Mouse (Mus musculus) 3T3-L1 (cell line): Measurements from ENCODE around the gene Abca6.

ENCODE experiments used
- DNase-seq: peaks from one replicate; pipeline ENCODE4 v3.0.0-alpha.2; 2015; ENCODE audit warnings: low read depth, low spot score

Gene Abca6

DNA sequence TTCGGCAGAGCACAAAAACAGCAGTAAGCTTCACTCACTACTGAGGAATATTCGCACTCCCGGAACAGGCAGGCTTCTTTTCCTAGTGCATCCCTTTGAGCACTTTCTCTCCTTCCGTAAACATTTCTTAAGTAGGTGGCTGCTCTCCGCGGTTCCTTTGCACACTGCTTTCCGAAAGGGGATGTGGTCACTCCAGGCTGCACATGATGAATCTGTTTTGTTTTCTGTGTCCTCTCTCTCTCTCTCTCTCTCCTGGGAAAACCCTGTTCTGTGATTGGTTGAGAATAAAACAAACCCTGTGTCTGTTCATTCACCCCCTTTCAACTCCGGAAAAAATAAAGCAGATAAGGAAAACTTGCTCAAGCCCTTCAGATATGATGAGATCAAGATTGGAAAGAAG, at the start of gene Abca6:
Gene Abca6 (minus strand): TSS at position 243 of the 400 bp plus-strand sequence.
- DNase-seq = no peak

DNA sequence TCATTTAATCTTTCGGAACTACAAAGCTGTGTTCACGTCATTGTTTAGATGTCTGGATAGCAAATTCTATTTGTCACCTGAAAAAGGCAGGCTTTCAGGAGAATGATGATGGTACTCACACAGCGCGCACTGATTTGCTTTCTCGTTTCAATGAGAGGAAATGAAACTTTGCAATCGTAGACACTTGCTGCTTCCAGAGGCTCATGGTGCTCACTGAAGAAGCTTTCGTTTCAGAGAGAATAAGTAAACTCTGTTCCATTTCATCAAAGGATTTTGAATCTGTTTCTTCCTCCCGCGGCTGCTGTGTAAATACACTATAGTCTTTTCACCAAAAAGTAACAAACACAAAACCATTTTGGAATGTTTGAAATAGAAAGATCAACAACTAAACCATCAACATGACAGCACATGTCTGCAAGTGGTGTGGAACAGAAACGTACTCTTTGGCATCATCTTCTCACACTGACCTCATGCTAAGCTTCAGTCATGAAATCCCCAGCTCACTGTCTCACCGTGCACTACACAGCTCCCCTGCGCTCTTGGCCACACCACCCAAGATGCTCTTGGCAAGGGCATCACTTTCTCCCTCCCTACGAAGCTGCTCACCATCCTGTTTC, 46.4 kb upstream of the Abca6 start:
- no peak for DNase-seq

DNA sequence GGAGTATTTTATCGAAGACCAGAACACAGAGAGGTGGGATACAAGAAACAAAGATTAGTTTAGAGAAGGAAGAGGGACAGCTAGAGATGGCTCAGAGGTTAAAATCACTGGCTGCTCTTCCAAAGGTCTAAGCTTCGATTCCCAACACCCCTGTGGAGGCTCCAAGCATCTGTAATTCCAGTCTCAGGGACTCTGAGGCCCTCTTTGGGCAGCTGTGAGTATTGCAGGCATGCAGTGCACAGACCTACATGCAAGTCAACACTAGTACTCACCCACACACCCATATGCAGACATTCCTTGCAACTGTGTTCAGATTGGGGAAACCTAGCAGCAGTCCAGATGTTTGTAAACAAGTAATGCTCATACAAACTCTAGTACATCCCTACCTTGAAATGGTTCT, 39.0 kb upstream of the Abca6 start:
- DNase-seq = peak; percentile 23

DNA sequence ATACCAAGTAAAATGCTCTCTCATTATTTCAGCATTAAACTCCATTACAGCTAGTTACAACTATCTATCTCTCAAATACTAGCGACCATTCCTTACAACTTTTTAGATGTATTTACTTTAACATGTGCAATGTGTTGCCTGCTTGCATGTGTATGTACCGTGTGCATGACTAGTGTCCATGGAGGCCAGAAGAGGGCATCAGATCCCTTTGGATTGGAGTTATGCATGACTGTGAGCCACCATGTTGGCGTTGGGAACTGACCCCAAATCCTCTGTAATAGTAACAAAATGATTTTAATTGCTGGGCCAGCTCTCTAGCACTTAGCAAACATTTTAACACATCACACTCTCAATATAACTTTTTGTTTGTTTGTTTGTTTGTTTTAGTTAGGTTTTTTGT, 36.8 kb upstream of the Abca6 start:
- no peak for DNase-seq

DNA sequence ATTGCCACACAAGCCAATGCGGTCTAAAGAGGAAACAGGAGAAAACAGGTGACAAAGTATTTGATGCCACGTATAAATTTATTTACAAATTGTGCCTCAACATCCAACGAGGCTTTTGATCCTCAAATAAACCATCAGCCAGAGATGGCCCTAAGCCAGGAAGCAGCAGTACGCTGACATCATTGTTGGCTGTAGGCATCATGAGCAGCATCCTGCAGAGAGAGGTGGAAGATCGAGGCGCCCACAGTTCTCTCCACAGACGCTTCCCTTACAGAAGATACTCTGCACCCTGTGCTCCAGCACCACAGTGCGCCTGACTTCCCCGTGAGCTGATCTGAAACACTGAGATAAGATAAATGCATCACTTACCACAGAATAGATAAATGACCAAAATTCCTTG, 36.1 kb upstream of the Abca6 start:
- no peak for DNase-seq

DNA sequence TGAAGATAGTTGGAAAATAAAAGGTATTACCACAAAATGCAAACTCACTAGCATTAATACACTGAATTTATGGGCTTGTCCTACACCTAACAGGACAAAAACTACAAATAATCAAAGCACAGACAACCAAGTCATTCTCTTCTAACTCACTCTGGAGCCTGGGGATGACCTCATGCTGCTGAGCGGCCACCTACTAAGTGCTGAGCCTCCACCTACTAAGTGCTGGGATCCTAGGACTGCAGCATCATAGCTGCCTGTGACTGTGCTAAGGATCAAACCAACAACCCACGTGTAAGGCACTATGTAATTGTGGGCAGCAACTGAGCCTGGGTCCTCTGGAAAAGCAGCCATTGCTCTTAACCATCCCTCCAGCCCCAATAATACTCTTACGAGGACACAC, 34.8 kb upstream of the Abca6 start:
- no peak for DNase-seq

DNA sequence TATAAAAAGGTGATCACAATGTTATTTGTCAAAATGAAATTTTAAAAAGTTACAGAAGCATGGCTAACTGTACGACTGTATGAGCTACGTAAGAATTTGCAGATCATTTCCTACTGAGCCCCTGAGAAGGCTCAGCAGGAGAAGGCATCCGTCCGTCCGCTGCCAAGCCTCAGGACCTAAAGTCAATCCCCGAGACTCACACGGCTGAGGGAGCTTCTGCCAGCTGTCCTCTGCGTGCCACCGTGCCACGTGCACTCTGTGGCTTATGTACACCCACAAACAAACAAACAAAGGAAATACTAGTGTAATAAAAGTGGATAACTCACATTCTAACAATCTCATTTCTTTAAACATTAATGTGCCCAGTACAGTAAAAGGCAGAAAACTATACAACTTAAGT, 33.3 kb upstream of the Abca6 start:
- DNase-seq = no peak

DNA sequence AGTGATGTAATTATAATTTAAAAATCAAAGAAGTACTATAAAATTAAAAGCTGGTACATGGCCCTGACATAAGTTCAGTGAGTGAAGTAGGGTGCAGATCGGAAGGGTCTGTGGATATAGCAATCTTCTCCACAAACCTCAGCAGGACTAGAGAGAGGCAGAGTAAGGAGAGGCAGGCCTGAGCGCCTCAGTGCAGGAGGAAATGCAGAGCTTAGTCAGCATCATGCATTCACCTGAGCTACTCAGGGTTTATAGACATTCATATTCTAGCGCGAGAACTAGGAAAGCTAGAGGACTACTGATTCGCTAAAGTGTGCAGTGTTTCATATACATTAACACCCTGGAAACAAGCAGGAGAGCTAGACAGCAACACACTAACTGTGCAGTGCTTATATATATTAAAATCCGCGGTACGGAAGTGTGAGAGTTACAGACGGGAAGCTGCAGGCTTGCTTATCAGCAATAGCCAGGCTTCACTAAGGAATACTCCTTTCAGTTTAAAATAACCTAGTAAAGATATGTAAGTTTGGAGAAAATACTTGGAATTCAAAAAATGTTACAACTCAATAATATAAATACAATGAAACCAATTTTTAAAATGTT, 32.7 kb upstream of the Abca6 start:
- DNase-seq = no peak

DNA sequence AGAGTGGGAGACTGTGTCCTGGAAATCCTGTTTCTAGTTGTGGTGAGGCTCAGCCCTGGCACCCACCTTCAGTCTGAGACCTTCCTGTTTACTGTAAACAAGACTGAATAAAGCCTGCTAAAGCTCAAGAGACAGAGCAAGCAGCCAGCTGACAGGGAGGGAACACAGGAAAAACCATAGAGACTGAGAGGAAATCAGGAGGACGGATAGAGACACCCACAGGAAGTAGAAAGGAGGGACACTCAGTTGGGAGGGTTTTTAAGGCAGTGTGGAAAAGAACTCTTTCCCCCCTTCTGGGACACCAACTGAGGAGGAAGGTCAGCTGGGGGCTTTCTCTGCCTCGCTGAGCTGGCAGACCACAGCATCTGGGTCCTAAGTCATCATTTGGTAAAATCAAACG, 23.2 kb upstream of the Abca6 start:
- DNase-seq = no peak

DNA sequence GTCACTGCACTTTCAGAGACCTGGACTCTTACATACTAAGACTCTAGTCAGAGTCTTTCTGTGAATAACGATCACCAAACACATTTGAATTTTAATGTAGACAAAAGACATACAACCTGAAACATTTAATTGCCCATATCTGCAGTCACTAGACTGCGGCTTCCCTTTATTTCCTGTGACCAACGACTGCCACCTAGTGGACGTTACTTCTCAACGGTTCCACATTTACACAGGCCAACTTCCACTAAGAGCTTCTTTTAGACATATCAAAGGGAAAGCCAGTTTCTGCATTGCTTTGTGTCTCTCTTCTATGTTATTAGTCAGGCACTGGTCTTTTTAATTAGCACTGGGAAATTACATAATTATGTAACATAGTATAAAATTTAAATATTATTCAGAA, 20.2 kb upstream of the Abca6 start:
- DNase-seq = peak; percentile 89

DNA sequence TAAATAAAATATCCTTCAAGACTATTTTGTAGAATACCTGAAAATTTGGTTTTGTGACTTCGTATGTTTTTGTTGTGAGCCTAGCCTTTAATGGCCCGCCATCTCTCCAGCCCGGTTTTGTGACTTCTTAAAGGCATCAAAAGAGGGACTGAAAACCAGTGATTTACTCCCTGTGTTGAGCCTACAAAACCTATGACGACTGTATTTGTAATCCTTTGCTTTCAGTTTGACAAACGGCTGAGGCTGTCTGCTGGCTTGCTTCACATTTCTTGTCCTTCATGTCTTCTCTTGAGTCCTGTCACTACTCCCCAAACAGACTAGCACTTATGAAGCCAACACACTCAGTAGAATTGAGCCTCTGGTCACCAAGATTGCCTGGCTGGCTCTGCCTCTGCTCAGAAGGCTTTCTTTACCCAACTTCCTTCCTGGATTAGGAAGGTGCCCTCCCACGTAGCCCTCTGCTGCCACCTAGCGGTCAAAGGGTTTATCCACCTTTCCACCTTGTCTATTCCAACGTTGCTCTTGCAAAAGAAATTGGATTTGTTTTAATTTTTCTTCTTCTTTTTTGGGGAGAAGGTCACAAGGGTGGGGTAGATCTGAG, 16.8 kb upstream of the Abca6 start:
- peak; percentile 75 for DNase-seq

DNA sequence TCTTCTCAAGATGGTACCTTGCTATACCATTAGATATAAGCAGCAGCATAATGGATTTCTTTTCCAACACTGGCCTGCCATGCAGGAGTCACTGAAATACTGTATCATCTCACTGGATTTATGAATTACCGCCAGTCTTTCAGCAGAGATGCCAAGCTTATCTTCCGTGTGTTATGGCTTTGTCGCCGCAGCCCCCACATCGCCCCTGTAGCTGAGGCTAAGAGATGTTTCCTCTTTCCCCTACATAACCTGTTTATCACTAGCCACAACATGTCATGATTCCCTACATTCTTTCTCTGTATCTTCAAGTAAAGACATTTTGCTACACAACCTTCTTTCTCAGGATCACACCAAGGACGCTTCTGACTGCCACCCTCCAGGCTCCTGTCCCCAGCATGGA, 15.7 kb upstream of the Abca6 start:
- no peak for DNase-seq

DNA sequence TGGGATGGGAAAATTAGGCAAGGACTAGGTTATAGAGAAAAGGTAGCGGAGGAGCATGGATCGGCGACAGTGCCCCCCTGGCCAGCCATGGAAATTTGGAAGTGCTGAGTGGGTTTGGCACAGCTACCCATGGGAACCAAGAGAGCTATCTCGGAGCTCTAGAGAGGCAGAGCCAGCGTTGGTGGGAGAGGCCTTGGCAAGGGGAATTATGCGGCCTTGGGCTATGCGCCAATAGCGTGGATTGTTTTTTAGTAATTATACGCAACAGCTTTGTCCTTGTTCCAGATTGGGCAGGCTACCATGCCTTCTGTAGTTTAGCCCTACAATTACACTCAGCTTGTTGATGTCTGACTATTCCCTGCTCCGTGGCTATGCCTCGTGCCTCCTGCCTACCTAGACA, 15.2 kb upstream of the Abca6 start:
- no peak for DNase-seq

DNA sequence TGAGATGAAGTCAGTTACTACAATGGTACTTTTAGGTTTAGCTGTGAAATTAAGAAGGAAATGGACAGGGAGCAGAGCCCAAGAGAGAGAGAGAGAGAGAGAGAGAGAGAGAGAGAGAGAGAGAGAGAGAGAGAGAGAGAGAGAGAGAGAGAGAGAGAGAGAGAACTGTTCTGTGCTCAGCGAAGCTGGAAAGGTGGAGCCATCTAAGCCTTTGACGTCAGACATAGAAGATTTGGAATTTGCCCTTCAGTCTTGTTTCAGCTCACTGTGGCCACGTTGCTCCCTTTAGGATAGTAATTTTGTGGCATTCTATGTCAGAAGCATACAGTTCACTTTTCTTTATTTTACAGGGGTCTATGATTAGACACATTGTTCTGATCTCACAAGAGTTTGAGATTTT, 10.3 kb upstream of the Abca6 start:
- DNase-seq = no peak

DNA sequence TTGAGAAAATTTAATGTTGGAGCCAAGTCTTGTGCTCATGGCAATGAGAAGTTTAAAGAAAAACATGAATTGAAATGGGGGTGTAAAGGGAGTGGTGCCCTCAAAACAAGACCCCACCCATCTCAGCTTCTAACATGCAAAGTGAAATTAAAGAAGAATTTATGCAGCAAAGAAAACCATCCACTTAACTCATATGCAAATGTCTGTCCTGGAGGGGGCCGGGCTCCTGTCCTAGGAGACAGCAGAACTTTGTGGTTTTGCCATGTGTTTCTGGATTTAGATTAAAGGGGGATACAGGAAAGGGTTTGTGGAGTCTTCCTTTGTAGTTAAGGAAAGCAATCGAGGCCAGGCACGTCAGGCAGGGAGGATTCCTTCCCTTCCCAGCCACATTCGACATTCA, 6.3 kb upstream of the Abca6 start:
- no peak for DNase-seq

DNA sequence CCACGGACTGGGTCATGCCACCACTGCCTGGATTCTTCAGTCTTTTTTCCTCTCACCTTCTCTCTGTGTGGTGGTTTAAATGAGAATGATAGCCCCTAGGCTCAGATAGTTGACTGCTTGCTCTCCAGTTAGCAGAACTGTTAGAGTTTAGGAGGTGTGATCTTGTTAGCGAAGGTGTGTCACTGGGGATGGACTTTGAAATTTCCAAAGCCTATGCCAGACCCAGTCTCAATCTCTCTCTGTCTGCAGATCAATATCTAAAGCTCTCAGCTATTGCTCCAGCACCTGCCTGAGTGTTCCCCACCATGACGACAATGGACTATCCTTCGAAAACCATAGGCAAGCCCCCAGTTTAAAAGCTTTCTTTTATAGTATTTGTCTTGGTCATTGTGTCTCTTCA, 5.5 kb upstream of the Abca6 start:
- DNase-seq = no peak

DNA sequence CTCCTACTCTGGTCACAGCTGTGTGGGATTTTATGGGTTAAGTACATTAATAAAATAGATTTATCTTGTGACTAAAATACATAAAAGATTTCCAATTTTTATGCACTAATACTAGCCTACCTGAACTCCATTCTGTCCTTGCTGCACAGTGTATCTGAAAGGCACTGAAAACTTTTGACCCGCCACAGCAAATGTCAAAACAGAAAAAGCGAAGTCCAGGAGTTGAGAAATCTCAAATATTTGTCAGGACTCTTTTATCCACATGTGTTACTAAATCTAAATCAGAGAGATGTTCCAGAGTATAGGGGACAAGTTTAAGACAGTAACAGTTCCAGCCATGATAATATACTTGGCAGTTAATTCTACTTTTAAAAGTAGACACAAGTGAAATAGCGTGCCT, 680 bp upstream of the Abca6 start:
- no peak for DNase-seq

DNA sequence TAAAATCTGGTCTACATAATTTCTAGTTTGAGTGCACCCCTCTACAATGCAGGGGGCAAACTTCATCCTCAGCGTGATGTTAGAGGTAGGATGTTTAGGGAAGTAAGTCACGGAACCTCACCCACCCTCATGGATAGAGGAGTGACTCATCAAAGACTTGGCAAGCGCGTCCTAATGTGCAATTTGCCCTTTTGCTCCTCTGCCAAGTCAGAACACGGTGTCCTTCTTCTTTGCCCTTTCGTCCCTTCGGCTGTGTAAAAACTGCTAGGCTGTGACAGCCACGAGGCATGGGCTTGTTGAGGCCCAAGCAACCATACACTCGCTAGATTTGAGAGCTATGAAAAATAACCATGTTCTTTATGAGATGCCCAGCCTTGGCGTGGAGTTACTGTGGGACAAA, 6.8 kb downstream of the Abca6 start:
- peak; percentile 53 for DNase-seq

DNA sequence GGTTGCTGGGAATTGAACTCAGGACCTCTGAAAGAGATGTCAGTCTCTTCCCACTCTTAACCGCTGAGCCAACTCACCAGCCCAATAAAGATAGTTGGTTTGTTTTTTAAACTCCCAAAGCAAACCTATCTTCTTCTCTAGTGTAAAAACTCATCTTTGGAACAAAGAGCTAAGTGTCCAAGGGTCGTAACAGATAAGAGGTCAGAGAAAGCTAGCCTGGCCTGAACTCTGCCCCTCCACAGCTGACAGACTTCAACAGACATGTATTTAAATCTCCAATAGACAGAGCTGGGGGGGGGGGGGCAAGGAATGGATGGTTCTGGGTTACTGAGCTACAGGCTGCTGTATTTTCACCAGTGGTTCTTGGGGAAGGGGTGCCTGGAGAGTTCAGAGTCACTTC, 14.1 kb downstream of the Abca6 start:
- DNase-seq = no peak

DNA sequence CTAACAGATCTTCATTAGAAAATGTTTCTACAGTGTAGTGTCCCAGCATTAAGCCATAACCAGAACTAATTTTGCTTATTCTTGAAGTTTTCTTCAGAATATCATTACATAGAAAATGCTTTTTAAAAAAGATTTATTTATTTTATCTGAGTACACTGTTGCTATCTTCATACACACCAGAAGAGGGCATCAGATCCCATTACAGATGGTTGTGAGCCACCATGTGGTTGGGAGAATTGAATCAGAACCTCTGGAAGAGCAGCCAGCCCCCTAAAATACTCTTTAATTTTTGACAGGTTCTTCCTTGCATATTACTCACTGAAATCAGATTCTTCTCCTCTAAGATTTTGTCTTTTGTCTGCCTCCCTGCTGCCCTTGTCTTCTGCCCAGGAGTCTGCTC, 18.6 kb downstream of the Abca6 start:
- DNase-seq = no peak

DNA sequence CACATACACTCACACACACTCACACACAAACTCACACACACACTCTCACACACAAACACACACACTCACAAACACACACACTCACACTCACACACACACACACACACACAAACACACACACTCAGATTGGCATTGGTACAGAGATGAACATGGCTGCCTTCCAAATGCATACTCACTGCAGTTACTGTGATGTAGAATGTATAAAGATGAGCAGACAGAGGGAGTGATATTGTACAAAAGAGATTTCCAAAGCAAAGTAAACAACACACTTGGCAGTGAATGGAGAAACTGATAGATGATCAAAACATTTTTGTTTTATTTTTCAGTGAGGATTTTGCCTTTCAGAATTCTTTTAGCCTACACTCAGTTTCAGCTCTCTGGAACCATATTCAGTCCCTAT, 34.5 kb downstream of the Abca6 start:
- DNase-seq = no peak

DNA sequence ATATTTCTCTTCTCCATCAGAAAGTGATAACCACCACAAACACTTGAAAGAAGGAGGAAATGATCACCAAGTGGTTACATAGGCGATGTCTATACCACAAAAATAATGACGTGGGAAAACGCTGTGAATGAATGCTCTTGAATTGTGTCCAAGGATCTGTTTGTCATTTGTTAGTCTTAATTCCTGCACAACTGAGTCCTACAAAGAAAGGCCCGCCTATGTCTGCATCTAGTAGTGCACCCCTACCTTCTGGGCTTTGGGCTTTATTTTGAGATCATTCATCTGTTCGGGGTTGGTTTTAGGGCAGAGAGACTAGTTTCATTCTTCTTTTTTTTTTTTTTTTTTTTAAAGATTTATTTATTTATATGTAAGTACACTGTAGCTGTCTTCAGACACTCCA, 47.6 kb downstream of the Abca6 start:
- no peak for DNase-seq

DNA sequence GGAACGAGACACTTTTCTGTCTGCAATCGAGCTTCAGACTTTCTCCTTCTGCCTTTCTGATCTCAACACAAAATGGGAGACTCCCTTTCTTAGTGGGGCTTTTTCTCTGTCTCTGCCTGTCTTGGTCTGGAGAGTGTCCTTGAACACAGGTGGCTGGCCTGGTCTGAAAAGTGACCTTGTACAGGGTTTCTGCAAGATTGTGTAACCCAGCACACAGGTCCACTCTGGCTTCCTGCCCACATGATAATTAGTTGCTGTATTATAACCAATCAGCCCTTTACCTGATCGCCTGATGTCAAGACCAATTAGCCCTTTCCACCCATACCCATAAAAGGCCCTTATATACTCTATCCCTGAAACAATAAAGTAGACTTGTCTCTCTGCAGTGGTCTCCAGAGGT, 52.7 kb downstream of the Abca6 start:
- DNase-seq = no peak
